Mouse (Mus musculus) neural tube, embryonic 10.5 days (tissue): Measurements from ENCODE around the gene Rspo1.
A peak's percentile ranks its signal among the peaks of the same experiment; 100 is the strongest.

Source experiments
- DNase-seq: peaks from one replicate; pipeline ENCODE4 v3.0.0-alpha.2; 2017; ENCODE audit warnings: low spot score; ENCODE audit errors: extremely low spot score

Rspo1 gene

GRCm38 (mm10) chr4:124972316-124972715 is 13.9 kb upstream of the Rspo1 start:
- DNase-seq, result peak; percentile 44

DNA sequence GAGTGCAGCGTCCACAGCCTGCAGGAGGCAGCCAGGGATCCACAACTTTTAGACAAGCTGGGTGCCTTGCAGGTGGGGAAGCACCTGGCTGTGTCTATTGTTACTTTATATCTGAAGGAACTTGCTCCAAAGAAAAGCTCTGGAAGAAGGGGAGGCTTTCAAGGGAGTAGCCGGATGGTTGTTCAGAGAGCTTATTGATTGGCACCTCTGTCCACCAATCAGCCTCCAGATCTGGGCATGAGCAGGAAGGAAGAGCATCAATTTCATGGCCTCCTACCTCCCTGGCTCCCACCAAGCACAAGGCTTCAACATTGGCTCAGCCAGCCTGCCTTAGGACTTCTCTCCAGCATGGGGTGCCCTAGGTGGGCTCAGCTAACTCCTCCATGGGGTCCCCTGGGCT is 12.9 kb upstream of the Rspo1 start:
- DNase-seq, result no peak

- DNase-seq, result no peak
Measured at GRCm38 (mm10) chr4:124978201-124978600, 8.0 kb upstream of the Rspo1 start.

DNA sequence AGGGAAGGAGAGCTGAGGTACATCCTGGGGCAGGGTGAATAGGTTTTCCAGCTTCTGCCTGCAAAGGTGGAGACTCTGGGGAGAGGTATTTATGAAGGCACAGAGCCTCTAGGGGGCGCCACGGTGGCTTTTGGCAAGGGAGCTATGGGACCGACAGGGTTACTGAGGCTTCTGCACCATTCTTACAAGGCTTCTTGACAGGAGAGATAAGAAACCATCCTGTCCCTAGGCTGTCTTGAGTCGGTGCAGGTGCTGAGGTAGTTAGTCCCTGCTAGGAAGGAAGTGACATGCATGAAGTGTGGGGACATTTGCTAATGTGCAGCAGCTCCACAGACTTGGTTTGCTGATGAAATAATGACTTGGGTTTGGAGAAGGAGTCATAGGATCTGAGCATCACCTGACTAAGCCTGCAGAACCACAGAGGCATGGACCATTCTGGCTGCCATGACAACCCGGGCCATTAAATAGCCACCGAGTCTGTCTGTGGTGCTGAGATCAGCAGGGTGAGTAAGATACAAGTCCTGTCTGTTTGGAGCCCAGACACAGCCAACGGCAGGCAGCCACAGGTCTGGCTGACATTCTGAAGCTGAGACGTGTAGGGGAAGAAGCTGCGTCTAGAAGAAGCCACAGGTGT is 2.2 kb upstream of the Rspo1 start:
- DNase-seq, result no peak

GRCm38 (mm10) chr4:124984871-124985670 is 1.2 kb upstream of the Rspo1 start:
- no peak for DNase-seq

GRCm38 (mm10) chr4:124986739-124987710 is 795 bp downstream of the Rspo1 start:
- DNase-seq, result peak; percentile 43

DNA sequence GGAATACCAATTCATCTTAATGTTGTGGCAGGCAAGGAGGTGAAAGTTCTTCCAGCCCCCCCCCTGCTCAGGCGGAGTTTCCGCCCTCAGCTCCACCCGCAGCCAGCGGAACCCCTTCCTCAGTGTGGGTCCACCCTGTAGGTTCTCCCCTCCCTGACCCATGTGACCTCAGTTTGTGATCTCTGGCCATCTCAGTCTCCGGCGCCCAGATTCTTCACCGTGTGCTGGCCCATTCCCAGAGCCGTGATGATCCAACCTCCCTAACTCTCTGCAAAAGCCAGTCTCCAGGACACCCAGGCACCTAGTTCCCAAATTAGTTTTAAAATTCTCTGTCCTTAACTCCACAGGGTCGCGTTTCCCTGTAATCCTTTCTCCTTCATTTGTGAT is 1.5 kb downstream of the Rspo1 start:
- DNase-seq, result no peak

DNA sequence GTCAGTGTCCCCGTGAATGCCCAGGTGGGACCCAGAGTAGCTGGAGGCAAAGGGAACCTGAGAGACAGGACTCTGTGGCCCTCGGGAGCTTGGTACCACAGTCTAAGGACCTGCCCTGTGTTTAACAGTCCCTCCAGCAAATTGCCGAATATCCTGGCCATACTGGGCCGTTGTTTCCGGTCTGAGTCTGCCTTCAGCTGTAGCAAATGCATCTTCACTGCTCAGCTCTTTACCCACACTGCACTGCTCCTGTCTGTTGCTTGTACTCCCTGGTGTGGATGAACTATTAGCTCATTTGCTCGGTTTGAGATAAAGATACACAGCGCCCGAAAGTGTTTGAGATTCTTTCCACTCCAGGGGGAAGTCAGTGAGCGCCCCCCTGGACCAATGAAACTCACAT is 2.2 kb downstream of the Rspo1 start:
- no peak for DNase-seq

DNA sequence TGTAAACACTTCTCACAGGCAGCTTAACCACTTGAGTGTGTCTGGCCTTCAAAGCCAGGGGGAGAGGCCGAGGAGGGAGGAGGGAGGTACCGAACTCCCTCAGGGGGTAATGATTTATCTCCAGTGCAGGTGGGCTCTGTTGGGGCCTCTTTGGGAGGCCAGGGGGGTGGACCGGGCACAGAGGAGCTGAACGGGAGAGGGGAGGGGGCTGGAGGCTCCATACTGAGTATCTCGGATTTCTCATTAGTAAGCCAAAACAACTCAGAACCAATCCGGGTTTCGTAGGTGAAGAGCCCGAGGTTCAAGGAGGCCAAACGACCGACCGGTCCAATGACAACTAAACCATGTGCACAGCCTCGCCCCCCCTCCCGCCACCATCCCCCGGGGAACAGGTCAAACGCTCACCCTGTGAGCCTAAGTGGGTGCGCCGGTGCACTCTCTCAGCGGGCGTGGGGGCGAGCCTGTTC is 3.6 kb downstream of the Rspo1 start:
- DNase-seq, result peak; percentile 48

- DNase-seq, result no peak
Measured at GRCm38 (mm10) chr4:124990325-124990724, 4.1 kb downstream of the Rspo1 start.

DNA sequence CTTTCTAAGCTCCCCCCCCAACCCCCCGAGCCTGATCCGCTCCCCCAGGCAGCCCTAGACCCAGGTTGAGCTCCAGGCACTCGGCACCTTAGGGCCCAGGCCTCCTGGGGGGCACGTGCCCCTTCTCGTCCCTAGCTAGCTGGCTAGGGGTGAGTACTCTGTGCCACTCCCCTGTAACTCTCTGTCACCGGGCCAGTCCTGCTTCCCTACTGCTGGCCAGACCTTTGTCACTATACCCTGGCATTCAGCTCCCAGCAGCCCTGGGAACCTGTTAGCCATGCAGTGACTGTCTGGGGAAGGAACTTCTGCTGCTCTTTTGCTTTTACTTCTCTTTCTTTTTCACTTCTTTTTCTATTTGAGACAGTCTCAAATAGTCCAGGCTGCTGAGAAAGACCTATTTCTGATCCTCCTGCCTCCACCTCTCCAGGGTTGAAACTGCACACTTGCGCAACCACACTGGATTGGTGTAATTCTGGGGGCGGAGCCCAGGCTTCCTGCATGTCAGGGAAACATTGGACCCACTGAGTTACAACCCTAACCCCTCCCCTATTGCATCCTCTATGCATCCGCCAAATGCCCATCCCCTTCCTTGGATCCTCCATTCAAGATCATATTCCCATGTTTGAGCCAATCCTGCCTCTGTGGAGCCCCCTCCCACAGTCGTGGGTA is 11.4 kb downstream of the Rspo1 start:
- no peak for DNase-seq

DNA sequence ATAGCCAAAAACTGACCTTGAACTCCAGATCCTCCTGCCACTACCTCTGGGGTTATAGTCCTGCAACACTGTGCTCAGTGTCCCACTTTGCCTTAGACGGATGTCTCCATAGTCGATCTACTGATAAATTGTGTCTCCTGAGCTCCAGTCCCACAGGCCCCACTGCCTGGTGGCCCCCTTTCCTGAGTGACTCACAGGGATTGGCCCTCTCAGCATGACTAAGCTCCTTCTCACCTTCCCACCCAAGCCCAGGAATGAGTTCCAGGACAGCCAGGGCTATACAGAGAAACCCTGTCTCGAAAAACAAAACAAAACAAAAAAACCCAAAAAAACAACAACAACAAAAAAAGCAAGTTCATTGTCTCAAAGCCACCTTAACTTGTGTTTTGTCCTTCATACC is 13.3 kb downstream of the Rspo1 start:
- no peak for DNase-seq

DNA sequence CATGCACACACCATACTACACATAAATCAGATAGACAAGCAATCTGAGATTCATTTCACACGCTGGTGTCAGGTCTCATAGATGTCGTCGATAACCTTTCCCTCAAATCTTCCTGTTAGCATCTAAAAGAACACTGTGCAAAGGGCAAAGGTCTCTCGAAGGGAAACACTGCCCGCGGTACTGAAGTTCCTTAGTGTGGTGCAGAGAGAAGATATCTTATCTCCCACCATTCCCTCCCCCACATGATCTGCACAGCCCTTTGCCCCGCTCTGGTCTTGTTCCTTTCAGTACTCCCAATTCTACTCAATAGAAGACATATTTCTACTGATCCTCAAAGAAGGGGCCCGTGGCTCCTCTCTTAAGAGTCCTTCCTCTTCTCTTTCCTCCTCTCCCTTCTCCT is 16.7 kb downstream of the Rspo1 start:
- no peak for DNase-seq

GRCm38 (mm10) chr4:125004886-125005285 is 18.7 kb downstream of the Rspo1 start:
- no peak for DNase-seq

DNA sequence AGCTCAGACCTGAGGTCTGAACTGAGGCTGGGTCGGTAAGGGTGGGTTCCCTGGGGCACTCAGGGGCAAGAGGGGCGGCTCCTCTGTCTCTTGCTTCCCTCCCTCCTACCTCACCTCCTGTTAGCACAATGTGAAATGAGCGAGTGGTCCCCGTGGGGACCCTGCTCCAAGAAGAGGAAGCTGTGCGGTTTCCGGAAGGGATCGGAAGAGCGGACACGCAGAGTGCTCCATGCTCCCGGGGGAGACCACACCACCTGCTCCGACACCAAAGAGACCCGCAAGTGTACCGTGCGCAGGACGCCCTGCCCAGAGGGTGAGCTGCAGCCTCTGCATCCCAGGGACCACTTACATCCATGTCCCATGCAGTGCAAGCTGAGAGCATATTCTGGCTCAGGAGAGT is 21.2 kb downstream of the Rspo1 start:
- no peak for DNase-seq

DNA sequence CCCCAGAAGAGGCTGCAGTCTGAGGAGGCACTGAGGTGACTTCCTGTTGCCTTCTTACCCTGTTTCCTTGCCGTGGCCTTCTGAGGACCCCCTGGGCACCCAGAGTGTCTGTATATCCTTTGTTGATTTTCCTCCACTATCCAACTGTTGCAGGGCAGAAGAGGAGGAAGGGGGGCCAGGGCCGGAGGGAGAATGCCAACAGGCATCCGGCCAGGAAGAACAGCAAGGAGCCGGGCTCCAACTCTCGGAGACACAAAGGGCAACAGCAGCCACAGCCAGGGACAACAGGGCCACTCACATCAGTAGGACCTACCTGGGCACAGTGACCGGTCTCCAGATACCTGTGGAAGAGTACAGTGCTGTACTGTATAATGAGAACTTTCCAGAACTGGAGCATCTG is 22.0 kb downstream of the Rspo1 start:
- DNase-seq, result no peak

DNA sequence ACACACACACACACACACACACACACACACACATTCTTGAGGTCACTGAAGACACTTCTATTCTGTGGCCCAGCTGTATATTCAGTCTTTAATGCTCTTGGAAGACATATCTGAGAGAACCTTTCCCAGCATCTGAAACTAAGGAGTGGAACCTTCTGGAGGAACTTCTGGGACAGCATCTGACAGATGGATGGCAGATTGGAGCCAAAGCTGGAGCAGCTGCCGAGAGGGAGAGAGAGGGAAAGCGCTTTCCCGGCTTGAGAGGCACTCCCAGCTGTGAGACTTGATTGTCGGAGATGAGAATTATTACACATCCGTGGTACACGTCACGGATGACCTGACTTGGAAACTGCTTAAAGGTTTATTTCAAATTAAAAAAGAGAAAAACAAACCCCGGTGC is 22.5 kb downstream of the Rspo1 start:
- no peak for DNase-seq

DNA sequence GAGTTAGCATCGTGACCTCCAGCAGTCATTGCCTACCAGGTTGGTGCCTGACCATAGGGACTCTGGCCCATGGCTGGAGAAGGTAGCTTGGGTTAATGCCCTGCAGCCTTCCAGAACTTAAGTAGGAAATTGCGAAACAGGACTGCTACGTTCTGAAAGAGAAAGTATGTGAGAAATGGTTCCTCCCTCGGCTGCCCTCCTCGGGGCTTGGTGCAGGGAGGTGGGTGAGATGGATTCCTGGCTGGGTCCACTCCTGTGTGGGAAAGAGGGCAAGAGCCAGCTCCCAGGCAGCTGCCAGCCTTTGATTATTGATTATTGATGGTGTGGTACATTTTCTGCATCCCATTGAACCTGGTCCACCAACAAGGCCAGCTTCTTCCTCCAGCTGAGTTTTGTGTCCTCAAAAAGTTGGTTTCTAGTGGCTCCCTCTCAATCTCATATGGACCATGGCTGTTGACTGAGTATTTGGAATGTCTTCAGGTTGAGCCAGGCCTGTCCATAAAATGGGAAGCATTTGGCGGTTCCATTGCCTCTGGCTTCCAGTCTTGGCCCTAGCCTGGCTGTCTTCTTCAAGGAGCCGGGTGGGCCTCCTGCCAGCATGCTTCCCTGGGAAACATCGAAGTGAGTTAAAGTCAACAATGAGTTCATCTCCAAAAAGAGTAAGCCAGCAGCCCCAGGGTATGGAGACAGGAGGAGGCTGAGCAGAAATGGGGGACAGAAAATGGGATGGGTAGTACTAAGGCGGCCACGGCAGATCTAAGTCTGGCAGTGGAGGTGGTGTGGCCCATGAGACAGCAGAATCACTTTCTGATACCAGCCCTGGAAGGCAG is 29.8 kb downstream of the Rspo1 start, which contains the start of gene Gnl2:
TSS of gene Gnl2 (plus strand) at position 780 of the 830 bp plus-strand sequence.
- no peak for DNase-seq

- no peak for DNase-seq
Measured at GRCm38 (mm10) chr4:125017431-125017830, 31.2 kb downstream of the Rspo1 start.
